Mouse (Mus musculus) cortical plate, adult 2 months (tissue): ENCODE measurements around the gene Cd1d1. TPM values are rescaled to one million over a fixed set of nuclear protein-coding genes. Genes with fewer than 3 reads are reported as not detected.

ENCODE experiments used
- H3K27ac ChIP-seq: fragments of 200-500 bp; 2 replicates; pipeline ENCODE4 v1.5.1; 2012; ENCODE audit warnings: low read length, control low read depth, inconsistent platforms; ENCODE audit not compliant: insufficient read depth
- H3K4me1 ChIP-seq: fragments of 200-500 bp; 2 replicates; pipeline ENCODE4 v1.6.1; 2011; ENCODE audit warnings: low read length; ENCODE audit not compliant: control insufficient read depth, insufficient read depth
- H3K4me3 ChIP-seq: fragments of 200-500 bp; 2 replicates; pipeline ENCODE4 v1.5.1; 2011; ENCODE audit warnings: mild to moderate bottlenecking, low read length, control low read depth; ENCODE audit not compliant: insufficient read depth
- CTCF ChIP-seq: fragments of 200-500 bp; IDR thresholded peaks from 2 replicates; pipeline ENCODE4 v1.5.1; 2011; ENCODE audit warnings: mild to moderate bottlenecking, control low read depth, low read length; ENCODE audit not compliant: insufficient read depth; ENCODE audit errors: extremely low read depth
- POLR2A ChIP-seq: fragments of 200-500 bp; IDR thresholded peaks from 2 replicates; pipeline ENCODE4 v1.6.1; 2011; ENCODE audit warnings: mild to moderate bottlenecking, low read length, control low read depth; ENCODE audit not compliant: insufficient read depth; ENCODE audit errors: extremely low read depth
- polyA plus RNA-seq: library from polyadenylated mRNA; depleted of rRNA; stranded (reverse); fragments of >200 nt; gene quantifications from 2 replicates; pipeline ENCODE4 v1.2.3, GENCODE M21; 2012; rRNA removed

The Cd1d1 gene
- polyA plus RNA-seq, 1 experiment = 1.9 TPM

DNA sequence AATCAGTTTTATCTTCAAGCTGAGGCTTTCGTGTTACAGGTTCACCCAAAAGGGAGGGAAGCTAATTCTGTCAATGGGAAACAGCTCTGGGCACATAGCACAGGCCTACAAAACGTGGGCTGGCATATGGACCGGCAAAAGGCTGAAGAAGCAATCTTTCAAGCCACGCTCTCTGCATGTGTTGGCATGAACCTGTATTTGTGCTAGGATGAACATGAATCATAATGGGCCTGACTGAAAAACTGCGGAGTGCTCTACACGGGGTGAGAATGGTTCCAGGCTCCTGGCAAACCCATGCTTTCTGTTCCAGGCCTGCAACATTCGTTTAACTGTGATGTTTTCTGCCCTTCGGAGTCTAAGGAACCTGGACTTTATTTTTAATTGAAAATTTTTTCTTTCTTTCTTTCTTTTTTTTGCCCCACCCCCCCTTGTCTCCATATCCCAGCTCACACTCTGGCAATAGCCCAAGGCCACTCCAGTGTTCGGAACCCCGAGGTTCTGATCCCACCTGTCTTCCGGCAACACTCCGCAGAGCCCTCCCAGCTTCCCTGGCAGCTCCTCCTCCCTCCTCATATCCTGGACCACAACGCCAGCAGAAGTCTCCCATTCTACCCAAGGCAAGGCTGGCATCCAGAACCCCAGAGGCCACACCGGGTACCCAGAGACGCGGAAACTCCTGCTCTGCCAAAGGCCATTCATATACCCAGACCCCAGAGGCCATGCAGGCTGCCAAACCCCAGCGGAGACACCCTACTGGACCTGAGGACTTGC is 36.4 kb downstream of the Cd1d1 start:
- no peak for TF ChIP-seq POLR2A
- Histone ChIP-seq H3K4me3 (no peak overlapping the region), H3K27ac (no peak overlapping the region), H3K4me1 (no peaks in the 10 kb centered on the region)

DNA sequence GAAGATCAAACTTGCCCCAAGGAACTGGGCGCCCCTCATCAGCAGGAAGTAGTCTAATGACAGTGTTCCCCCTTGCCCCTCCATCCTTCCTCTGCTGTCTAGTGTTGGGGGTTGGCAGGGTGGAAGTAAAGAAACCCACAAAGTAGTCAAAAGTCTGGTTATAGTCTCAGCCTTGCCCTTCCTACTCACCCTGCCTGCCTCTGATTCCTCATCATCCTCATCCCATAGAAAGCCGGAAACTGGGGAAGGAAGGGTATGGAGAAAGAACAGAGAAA is 37.9 kb downstream of the Cd1d1 start:
- TF ChIP-seq POLR2A (no peak), CTCF (no peak)
- no peak overlapping the region for H3K27ac ChIP-seq
- H3K4me3 ChIP-seq = no peak overlapping the region
- H3K4me1 ChIP-seq = no peaks in the 10 kb centered on the region

DNA sequence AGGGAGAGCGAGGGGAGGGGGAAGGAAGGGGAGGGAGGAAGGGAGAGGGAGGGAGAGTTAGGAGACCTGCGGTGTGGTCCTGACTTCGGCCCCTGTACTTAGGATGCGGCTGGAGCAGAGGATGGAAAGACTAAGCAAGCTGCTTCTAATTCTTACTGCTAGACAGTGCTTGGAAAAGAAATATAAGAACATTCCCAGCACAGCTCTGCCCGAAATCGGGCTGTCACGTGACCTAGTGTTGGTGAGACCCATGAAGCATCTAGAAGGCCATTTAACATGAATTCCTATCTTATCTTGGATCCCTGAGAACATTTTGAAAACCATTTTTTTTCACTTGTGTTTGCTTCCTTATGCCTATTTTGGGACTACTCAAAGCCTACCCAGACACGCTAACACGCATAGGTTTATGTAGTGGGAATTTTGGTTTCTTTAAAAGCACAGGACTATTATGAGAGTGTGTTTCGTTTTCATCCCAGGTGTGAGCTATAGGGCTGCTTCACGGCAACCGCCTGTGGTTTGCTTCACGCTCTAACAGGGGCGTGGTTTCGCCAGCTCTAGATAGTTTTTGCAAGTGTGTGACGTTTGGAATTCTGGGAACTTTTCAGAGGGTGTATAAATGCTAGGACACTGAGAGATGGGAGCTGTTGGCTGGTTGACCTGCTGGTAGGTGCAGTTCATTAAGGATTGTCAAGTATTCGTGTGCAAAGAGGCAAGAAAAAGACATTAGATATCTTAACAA is 38.4 kb downstream of the Cd1d1 start:
- no peaks in the 10 kb centered on the region for H3K4me1 ChIP-seq
- no peak overlapping the region for H3K4me3 ChIP-seq
- no peak for TF ChIP-seq POLR2A
- TF ChIP-seq CTCF = no peak
- H3K27ac ChIP-seq = no peak overlapping the region

DNA sequence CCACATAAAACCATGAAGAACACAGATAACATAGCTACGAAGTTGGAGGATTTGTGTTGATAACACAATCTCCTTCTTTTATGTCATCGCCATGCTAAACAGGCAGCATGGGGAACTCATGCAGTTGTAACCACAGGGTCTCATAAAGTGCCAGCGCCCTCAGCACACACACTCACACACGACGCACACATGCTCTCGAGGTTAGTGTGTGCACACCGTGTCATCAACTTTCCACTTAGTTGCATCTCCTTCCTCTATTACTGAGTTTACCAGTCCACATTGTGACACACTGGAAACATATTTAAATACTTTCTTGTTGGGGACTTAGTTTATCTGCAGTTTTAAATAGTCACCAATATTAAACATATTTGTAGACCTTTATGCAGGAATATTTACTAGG is 40.2 kb downstream of the Cd1d1 start:
- no peak overlapping the region for H3K27ac ChIP-seq
- H3K4me3 ChIP-seq = no peak overlapping the region
- H3K4me1 ChIP-seq = no peaks in the 10 kb centered on the region
- TF ChIP-seq POLR2A (no peak), CTCF (no peak)

DNA sequence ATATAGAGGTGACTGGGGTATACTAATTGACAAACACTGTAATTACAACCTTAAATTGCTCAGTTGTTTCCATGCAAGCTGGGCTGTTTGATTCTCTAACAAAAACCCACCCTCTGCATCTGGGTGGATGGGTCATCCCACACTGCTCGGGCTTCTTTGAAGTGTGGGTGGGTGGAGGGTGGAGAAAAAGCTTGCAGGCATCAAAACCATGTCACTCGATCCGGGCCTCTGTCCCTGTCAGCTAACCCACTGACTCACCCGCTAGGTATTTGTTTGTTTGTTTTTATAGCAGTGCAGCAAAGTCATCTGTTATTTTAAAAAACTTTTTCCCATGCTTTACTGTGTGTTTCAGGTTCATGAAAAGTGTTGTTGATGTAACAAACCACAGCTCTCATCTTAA is 43.9 kb downstream of the Cd1d1 start:
- Histone ChIP-seq H3K4me3 (no peak overlapping the region), H3K27ac (no peak overlapping the region), H3K4me1 (no peaks in the 10 kb centered on the region)
- TF ChIP-seq CTCF = no peak
- TF ChIP-seq POLR2A = no peak

DNA sequence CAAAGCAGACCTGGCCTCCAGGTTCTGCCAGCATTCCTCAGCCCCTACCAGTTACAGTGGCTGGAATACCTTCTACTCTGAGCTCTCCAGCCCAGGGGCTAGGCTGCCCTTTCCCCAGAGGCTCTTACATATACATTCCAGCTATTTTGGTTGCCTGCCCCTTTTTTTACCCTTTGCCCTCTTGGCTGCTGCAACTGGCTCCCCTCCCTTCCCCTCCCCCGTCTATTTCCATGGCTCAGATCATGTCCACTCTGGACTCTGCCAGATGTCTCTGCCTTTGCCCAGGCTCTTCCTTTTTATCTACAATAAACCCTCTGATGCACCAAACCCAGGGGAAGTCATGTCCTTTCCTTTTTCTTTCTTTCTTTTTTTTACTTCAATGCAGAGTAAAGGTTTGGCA is 44.7 kb downstream of the Cd1d1 start:
- H3K4me1 ChIP-seq = no peaks in the 10 kb centered on the region
- no peak overlapping the region for H3K4me3 ChIP-seq
- TF ChIP-seq POLR2A = no peak
- no peak for TF ChIP-seq CTCF
- H3K27ac ChIP-seq = no peak overlapping the region

DNA sequence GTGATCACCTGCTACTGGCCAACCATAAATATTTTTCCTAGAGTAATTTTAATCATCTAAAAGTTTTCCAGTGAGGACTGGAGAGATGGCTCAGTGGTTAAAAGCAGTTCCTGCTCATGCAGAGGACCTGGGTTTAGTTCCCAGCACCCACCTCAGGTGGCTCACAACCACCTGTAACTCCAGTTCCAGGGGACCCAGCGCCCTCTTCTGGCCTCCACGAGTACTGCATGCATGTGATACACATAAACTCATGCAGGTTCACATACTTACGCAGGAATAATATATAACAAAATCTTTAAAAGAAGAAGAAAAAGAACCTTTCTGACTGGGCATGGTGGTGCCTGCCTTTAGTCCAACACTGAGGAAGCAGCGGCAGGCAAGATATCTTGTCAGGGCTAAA is 45.4 kb downstream of the Cd1d1 start:
- Histone ChIP-seq H3K4me3 (no peak overlapping the region), H3K4me1 (no peaks in the 10 kb centered on the region), H3K27ac (no peak overlapping the region)
- TF ChIP-seq POLR2A = no peak

DNA sequence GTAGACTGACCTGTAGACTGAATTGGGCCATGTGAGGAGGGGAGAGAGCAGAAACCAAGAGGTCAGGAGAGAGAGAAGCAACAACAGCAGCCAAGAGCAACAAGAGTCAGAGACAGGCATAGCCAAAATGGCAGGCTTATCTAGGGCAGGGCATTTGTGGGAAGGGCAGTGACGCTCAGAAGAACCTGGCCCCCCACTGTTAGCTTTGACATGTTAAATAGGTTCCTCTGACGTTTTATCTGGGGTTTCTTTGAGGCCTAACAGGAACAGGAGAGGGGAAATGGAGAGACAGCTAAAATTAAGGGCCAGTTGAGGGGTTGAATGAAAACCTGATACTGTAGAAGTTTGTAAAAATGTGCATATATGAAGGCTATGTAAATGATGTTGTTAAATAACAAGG is 48.6 kb downstream of the Cd1d1 start:
- H3K4me1 ChIP-seq = no peaks in the 10 kb centered on the region
- TF ChIP-seq CTCF = no peak
- no peak for TF ChIP-seq POLR2A
- no peak overlapping the region for H3K27ac ChIP-seq
- no peak overlapping the region for H3K4me3 ChIP-seq

Other genes with a start within 250 kb of the Cd1d1 start
- gene Dclk2, start 78.6 kb downstream of the Cd1d1 start, polyA plus RNA-seq = 48.4 and 51.5 TPM in 2 replicates
- 2.9 and 3.1 TPM in 2 replicates for gene Kirrel, start 175.3 kb upstream of the Cd1d1 start, polyA plus RNA-seq